Mouse (Mus musculus) bone marrow macrophage, adult 2 months (primary cell): ENCODE measurements around the gene Nhlrc2.
"Not testable (repeated sequence)": the region's sequence is repeated elsewhere in the genome, so short reads cannot be mapped to it uniquely, and the experiment has no call there.

Experiments used
- CTCF ChIP-seq: IDR thresholded peaks from 2 replicates; pipeline ENCODE4 v1.5.1; 2012; ENCODE audit warnings: low read depth, mild to moderate bottlenecking, low read length, moderate library complexity
- POLR2A ChIP-seq: IDR thresholded peaks from 2 replicates; pipeline ENCODE4 v1.6.1; 2012; ENCODE audit warnings: mild to moderate bottlenecking, low read depth, low read length, borderline replicate concordance

GRCm38 (mm10) chr19:56511207-56511606, 36.9 kb upstream of the Nhlrc2 start:
- TF ChIP-seq POLR2A, CTCF: not testable (repeated sequence)
